Mouse (Mus musculus) CH12.LX (cell line): ENCODE results near the gene Fam189a2.

ENCODE experiments used
- CTCF ChIP-seq, 2 experiments: IDR thresholded peaks in 1 of 2; conservative IDR thresholded peaks in 1 of 2; 2 replicates each; pipeline ENCODE4 v1.5.1; 2011 to 2012; ENCODE audit warnings: low read depth in 2 of 2, low read length in 2 of 2, improper control_type of control experiment in 1 of 2, inconsistent platforms in 1 of 2, mild to moderate bottlenecking in 1 of 2, moderate library complexity in 1 of 2
- EP300 ChIP-seq: IDR thresholded peaks from 2 replicates; pipeline ENCODE4 v1.6.1; 2011; ENCODE audit warnings: low read length, improper control_type of control experiment
- HCFC1 ChIP-seq: IDR thresholded peaks from 2 replicates; pipeline ENCODE4 v1.6.1; 2012; ENCODE audit warnings: low read depth, mild to moderate bottlenecking, inconsistent platforms, low read length, improper control_type of control experiment
- JUN ChIP-seq: IDR thresholded peaks from 2 replicates; pipeline ENCODE4 v1.6.1; 2011; ENCODE audit warnings: low read depth, mild to moderate bottlenecking, low read length, improper control_type of control experiment, moderate library complexity; ENCODE audit not compliant: insufficient read depth
- MAFK ChIP-seq: IDR thresholded peaks from 2 replicates; pipeline ENCODE4 v1.6.1; 2011; ENCODE audit warnings: low read length, improper control_type of control experiment; ENCODE audit not compliant: insufficient replicate concordance
- PAX5 ChIP-seq: IDR thresholded peaks from 2 replicates; pipeline ENCODE4 v1.6.1; 2012; ENCODE audit warnings: low read length, inconsistent platforms, mixed read lengths
- POLR2A ChIP-seq: IDR thresholded peaks from 2 replicates; pipeline ENCODE4 v1.6.1; 2011; ENCODE audit warnings: low read depth, mild to moderate bottlenecking, improper control_type of control experiment, low read length
- RAD21 ChIP-seq: IDR thresholded peaks from 2 replicates; pipeline ENCODE4 v1.6.1; 2011; ENCODE audit warnings: low read depth, mild to moderate bottlenecking, low read length, improper control_type of control experiment, moderate library complexity
- SIN3A ChIP-seq: IDR thresholded peaks from 2 replicates; pipeline ENCODE4 v1.6.1; 2012; ENCODE audit warnings: low read length, improper control_type of control experiment, inconsistent platforms
- SMC3 ChIP-seq: IDR thresholded peaks from 2 replicates; pipeline ENCODE4 v1.6.1; 2011; ENCODE audit warnings: low read depth, low read length, improper control_type of control experiment
- TCF12 ChIP-seq: IDR thresholded peaks from 2 replicates; pipeline ENCODE4 v1.6.1; 2014; ENCODE audit warnings: low read depth, mild to moderate bottlenecking, inconsistent platforms, low read length, improper control_type of control experiment
- UBTF ChIP-seq: IDR thresholded peaks from 2 replicates; pipeline ENCODE4 v1.6.1; 2012; ENCODE audit warnings: low read depth, mild to moderate bottlenecking, inconsistent platforms, low read length, improper control_type of control experiment, moderate library complexity
- ZC3H11A ChIP-seq: IDR thresholded peaks from 2 replicates; pipeline ENCODE4 v1.6.1; 2012; ENCODE audit warnings: low read depth, mild to moderate bottlenecking, inconsistent platforms, low read length, improper control_type of control experiment

DNA sequence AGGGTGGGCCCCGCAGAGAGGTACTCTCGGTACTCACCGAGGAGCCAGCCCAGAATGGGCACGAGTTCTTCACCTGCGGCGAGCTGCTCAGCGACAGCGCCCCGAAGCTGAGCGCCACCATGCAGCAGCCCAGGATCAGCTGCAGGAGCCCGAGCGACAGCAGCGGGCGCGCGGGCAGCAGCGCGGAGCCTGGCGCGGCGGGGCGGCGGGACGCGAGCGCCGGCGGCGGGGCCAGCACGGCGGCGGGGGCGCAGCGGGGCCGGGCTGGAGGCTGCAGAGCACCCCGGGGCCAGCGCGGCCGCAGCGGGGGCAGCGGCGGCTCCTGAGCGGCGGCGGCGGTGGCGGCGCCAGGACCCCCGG, 328 bp downstream of the Fam189a2 start:
- TF ChIP-seq EP300 (no peak), MAFK (no peak), CTCF (conservative IDR thresholded peaks at IDR 0.05 in 1 of 2, IDR thresholded peaks at IDR 0.05 in 1 of 2; ENCODE audit: low read depth in 2 of 2, low read length in 2 of 2) (no peak), TCF12 (no peak), POLR2A (no peak), JUN (no peak), UBTF (no peak), PAX5 (no peak), SIN3A (no peak), HCFC1 (no peak), ZC3H11A (no peak), RAD21 (no peak), SMC3 (no peak)
